Mouse (Mus musculus) spleen, adult 2 months (tissue): ENCODE data around the gene Otop2. TPM values are rescaled to one million over a fixed set of nuclear protein-coding genes. Genes with fewer than 3 reads are reported as not detected.

Experiments
- DNase-seq, 2 experiments: peaks; one replicate each; pipeline versions ENCODE4 v3.0.0 to v3.0.0-alpha.2; 2012 to 2021; ENCODE audit warnings: low spot score in 2 of 2, low read depth in 1 of 2
- H3K27ac ChIP-seq: fragments of 200-500 bp; 2 replicates; pipeline ENCODE4 v1.5.1; 2012; ENCODE audit warnings: low read length, inconsistent platforms; ENCODE audit not compliant: insufficient read depth
- H3K27me3 ChIP-seq: fragments of 200-500 bp; 2 replicates; pipeline ENCODE4 v1.6.1; 2012; ENCODE audit warnings: mild to moderate bottlenecking, moderate library complexity, low read length, inconsistent platforms; ENCODE audit not compliant: control insufficient read depth, insufficient read depth
- H3K36me3 ChIP-seq: fragments of 200-500 bp; 2 replicates; pipeline ENCODE4 v1.6.1; 2012; ENCODE audit warnings: mild to moderate bottlenecking, low read length, inconsistent platforms; ENCODE audit not compliant: control insufficient read depth, insufficient read depth
- H3K4me1 ChIP-seq: fragments of 200-500 bp; 2 replicates; pipeline ENCODE4 v1.6.1; 2011; ENCODE audit warnings: inconsistent platforms; ENCODE audit not compliant: control insufficient read depth, insufficient read depth, insufficient read length
- H3K4me3 ChIP-seq: fragments of 200-500 bp; 2 replicates; pipeline ENCODE4 v1.5.1; 2011; ENCODE audit warnings: mild to moderate bottlenecking, inconsistent platforms; ENCODE audit not compliant: insufficient read depth, insufficient read length; ENCODE audit errors: extremely low read depth
- CTCF ChIP-seq: fragments of 200-500 bp; IDR thresholded peaks from 2 replicates; pipeline ENCODE4 v1.5.1; 2011; ENCODE audit warnings: mild to moderate bottlenecking, inconsistent platforms; ENCODE audit not compliant: insufficient read depth, insufficient read length, insufficient replicate concordance; ENCODE audit errors: extremely low read depth
- POLR2A ChIP-seq: fragments of 200-500 bp; IDR thresholded peaks from 2 replicates; pipeline ENCODE4 v1.6.1; 2011; ENCODE audit warnings: low read depth, low read length, inconsistent platforms
- WGBS: fragments of 180-500 bp; shearing (Covaris S2); methylation state at CpG from one replicate; pipeline ENCODE4 v1.1.7; 2018; 5-methylcytosine and 5-hydroxymethylcytosine counted together
- polyA plus RNA-seq: library from polyadenylated mRNA; depleted of rRNA; stranded (reverse); fragments of >200 nt; gene quantifications from 2 replicates; pipeline ENCODE4 v1.2.3, GENCODE M21; 2012

The Otop2 gene
- polyA plus RNA-seq, 1 experiment = not detected

GRCm38 (mm10) chr11:115282723-115283485 is 24.1 kb upstream of the Otop2 start:
- TF ChIP-seq POLR2A (no peak), CTCF (no peak)
- Histone ChIP-seq H3K4me3 (no peak overlapping the region), H3K4me1 (no peaks in the 10 kb centered on the region), H3K27me3 (no peaks in the 10 kb centered on the region), H3K36me3 (no peaks in the 10 kb centered on the region), H3K27ac (no peak overlapping the region)
- 82% methylated on average over 8 of the region's 8 CpGs for WGBS
- DNase-seq = no peak

DNA sequence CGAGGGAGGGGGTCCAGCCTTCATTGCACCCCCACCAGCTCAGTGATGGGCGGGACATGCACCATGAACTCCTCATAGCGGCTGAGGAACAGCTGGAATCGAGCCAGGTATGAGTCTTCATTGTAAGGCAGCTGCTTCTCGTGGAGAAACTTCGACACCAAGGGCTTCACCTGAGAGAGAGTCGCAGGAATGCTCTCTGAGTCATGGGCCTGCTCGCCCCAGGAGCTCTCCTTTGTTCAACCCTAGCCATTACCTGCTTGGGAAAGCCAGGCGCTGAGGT is 23.5 kb upstream of the Otop2 start:
- Histone ChIP-seq H3K27ac (no peak overlapping the region), H3K27me3 (no peaks in the 10 kb centered on the region), H3K4me3 (no peak overlapping the region), H3K4me1 (no peaks in the 10 kb centered on the region), H3K36me3 (no peaks in the 10 kb centered on the region)
- WGBS = 86% methylated on average over 9 of the region's 9 CpGs
- TF ChIP-seq POLR2A = no peak
- TF ChIP-seq CTCF = no peak
- DNase-seq = no peak

GRCm38 (mm10) chr11:115283891-115284620 is 22.9 kb upstream of the Otop2 start:
- no peak overlapping the region for H3K4me3 ChIP-seq
- H3K36me3 ChIP-seq = no peaks in the 10 kb centered on the region
- DNase-seq = no peak
- no peaks in the 10 kb centered on the region for H3K4me1 ChIP-seq
- no peak overlapping the region for H3K27ac ChIP-seq
- TF ChIP-seq POLR2A (no peak), CTCF (no peak)
- no peaks in the 10 kb centered on the region for H3K27me3 ChIP-seq
- 88% methylated on average over 12 of the region's 12 CpGs for WGBS

DNA sequence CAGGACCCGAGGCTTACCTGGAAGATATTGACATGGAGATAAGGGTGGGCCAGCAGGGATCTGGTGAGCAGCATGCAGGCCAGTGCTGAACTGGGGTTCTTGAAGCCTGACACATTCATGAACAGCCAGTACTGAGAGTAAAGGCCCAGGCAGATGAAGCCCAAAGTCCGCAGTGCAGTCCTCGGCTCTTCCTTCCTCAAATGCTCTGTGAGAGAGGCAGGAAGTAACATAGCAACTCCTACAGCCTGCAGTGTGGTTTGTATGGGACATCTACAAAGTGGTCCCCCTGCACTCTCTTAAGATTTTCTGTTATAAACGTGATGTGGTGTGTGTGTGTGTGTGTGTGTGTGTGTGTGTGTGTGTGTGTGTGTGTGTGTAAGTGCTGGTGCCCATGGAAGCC is 21.7 kb upstream of the Otop2 start:
- Histone ChIP-seq H3K4me1 (no peaks in the 10 kb centered on the region), H3K4me3 (no peak overlapping the region), H3K36me3 (no peaks in the 10 kb centered on the region), H3K27ac (no peak overlapping the region), H3K27me3 (no peaks in the 10 kb centered on the region)
- no peak for DNase-seq
- 15% methylated on average over 4 of the region's 4 CpGs for WGBS
- TF ChIP-seq CTCF (no peak), POLR2A (no peak)

DNA sequence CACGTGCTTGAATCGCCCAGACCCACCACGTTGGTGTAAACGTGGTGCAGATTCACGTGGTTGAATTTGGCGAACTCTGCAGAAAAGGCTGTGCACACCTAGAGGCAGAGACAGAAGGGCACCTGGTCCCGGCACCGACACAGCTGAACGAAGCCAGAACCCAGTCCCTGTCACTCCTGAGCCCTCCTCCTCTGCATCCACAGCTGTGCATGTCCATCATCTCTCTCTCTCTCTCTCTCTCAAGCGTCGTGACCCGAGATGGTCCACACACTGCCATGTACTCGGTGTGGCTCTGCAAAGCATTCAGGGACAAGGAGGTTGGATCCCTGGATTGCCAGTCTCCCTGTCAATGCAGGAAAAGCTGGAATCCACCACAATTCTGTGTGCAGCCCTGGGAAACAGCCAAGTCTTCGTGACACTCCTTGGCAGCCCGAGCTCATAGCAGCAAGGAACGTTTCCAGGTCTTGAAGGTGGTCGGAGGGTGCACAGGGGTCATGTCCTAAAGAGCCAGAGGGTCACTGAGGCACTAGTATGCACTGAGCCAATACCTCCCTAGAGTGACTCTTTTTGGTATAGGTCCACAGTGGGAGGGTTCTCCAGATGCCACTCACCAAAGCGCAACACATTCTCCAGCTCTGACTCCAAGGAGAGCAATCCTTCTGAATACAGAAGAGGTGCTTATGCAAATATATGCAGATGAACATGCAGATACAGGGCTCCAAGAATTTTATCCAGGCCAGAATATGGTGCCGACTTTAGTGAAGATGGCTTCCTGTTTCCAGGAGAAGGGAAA is 20.6 kb upstream of the Otop2 start:
- TF ChIP-seq CTCF = no peak
- no peak for TF ChIP-seq POLR2A
- Histone ChIP-seq H3K36me3 (no peaks in the 10 kb centered on the region), H3K27me3 (no peaks in the 10 kb centered on the region), H3K4me3 (no peak overlapping the region), H3K4me1 (no peaks in the 10 kb centered on the region), H3K27ac (no peak overlapping the region)
- 77% methylated on average over 19 of the region's 19 CpGs for WGBS
- no peak for DNase-seq

DNA sequence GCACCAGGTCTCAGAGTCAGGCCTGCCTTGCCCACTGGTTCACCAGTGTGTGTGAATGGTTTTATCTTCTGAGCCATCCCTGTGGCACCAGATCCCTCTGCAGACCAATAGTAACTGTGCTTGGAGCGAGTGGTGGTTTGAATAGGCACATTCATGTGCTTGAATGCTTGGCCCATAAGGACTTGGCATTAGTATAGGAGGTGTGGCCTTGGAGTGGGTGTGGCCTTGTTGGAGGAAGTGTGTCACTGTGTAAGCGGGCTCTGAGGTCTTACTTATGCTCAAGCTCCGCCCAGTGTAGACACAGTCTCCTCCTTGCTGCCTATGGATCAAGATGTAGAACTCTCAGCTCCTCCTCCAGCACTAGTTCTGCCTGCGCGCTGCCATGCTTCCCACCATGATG is 19.6 kb upstream of the Otop2 start:
- Histone ChIP-seq H3K4me3 (no peak overlapping the region), H3K27ac (no peak overlapping the region), H3K36me3 (no peaks in the 10 kb centered on the region), H3K27me3 (no peaks in the 10 kb centered on the region), H3K4me1 (no peaks in the 10 kb centered on the region)
- no peak for DNase-seq
- WGBS = 86% methylated on average over 5 of the region's 5 CpGs
- TF ChIP-seq POLR2A (no peak), CTCF (no peak)

GRCm38 (mm10) chr11:115288305-115288704 is 18.7 kb upstream of the Otop2 start:
- DNase-seq = no peak
- Histone ChIP-seq H3K36me3 (no peaks in the 10 kb centered on the region), H3K4me1 (no peaks in the 10 kb centered on the region), H3K27ac (no peak overlapping the region), H3K4me3 (no peak overlapping the region), H3K27me3 (no peaks in the 10 kb centered on the region)
- WGBS = 81% methylated on average over 2 of the region's 2 CpGs
- TF ChIP-seq CTCF (no peak), POLR2A (no peak)
